ENCODE assay signal across 15 mouse cellular contexts in the genomic region with DNA sequence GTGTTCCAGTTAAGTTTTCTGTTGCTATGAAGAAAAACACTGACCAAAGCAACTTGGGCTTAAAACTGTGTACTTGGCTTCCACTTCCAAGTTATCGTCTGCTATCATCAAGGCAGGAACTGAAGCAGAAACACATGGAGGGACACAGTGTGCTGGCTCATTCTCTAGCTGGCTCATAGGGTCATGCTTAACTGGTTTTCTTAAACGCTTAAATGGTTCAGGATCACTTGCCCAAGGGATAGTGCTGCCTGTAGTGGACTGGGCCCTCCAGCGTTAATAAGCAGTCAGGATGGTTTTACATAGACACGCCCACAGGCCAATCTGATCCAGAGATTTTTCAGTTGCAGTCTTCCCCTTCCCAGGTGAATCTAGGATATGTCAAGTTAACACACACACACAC.
"Had no signal": no experiment of that assay in that cellular context is flagged by ENCODE, and none has a peak within 500 bp of the region (broad histone marks: within the 10 kb centered on the region; RNA-seq: fewer than 3 reads in every experiment).

No protein-coding gene starts in this region.

- H3K4me1 ChIP-seq: intestine, embryonic 15.5 days; liver, embryonic 12.5 days; liver, embryonic 15.5 days had no signal

- H3K4me3 ChIP-seq: intestine, embryonic 15.5 days; left cerebral cortex, adult 2 months; limb, embryonic 13.5 days; liver, embryonic 12.5 days; liver, embryonic 15.5 days had no signal

- ATAC-seq: intestine, embryonic 15.5 days; liver, embryonic 12.5 days had no signal

- H3K4me2 ChIP-seq: intestine, embryonic 15.5 days; limb, embryonic 13.5 days; liver, embryonic 12.5 days; liver, embryonic 15.5 days; midbrain, embryonic 11.5 days had no signal

- DNase-seq: kidney, adult 11 months; kidney, postnatal 14 days; layer of hippocampus, postnatal 36 days; liver; lung, adult 18-20 months; lung, postnatal 14 days; lung, postnatal 4 days; midbrain, embryonic 14.5 days; thymus, postnatal 25 days had no signal

- H3K27ac ChIP-seq: intestine, embryonic 15.5 days; left cerebral cortex, adult 2 months; limb, embryonic 13.5 days; liver, embryonic 12.5 days; liver, embryonic 15.5 days had no signal

- H3K9ac ChIP-seq: intestine, embryonic 15.5 days; limb, embryonic 13.5 days; liver, embryonic 12.5 days; liver, embryonic 15.5 days had no signal

- H3K9me3 ChIP-seq: intestine, embryonic 15.5 days; limb, embryonic 13.5 days; liver, embryonic 12.5 days; liver, embryonic 15.5 days had no signal

- H3K27me3 ChIP-seq: intestine, embryonic 15.5 days; liver, embryonic 12.5 days; liver, embryonic 15.5 days had no signal

- H3K36me3 ChIP-seq: intestine, embryonic 15.5 days; limb, embryonic 13.5 days; liver, embryonic 12.5 days; liver, embryonic 15.5 days had no signal
